Mouse (Mus musculus) urinary bladder, adult 2 months (tissue): ENCODE measurements at regions not wholly inside any gene's neighbourhood (a gene's known extent, or its start where the extent isn't known, plus 50 kb on each side); places are given as distances from the start of the nearest gene placed in this dataset.

ENCODE experiments used
- DNase-seq: peaks from one replicate; pipeline ENCODE4 v3.0.0; 2022; ENCODE audit warnings: low spot score

DNA sequence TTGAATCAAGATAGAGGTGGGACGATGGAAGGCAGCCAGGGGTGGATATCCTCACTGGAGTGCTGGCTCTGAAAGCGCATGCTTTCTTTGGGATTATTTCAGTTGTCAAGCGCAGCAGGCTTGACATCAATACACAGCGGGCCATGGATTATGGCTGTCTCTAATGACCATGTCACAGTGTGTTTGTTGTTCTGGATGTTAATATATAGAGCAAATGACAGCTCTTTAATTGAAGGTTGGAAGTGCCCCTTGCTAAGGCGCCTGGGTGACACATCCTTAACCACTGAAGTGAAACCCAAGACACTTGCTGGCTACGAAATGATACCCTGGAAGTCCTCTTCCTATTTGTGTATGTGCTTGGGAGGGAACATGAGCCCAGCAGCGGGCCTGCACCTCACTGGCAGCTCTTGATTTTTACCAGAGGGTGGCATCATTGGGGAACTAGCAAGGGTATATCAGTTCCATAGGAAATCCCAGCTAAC, 200.5 kb upstream of the Rasgrp1 start:
- no peak for DNase-seq

GRCm38 (mm10) chr2:117548273-117548672, 205.5 kb upstream of the Rasgrp1 start:
- no peak for DNase-seq

DNA sequence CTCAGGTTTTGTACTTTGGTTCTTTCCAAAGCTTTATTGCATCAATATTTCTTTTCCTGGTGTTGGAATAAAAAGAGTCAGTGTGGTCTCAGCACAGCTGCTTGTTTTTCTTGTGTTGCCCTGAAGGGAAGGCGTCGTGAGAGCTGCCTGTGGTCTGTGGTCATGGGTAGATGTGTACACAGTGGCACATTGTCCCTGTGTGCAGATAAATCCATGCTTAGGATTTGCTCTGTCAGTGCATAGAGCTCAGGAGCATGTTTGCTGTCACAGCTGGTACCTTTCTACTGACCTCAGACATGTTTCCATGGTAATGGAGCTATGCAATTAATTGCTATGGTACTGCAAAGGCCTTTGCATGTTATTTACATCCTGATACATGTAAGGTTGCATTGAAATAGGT, 213.5 kb upstream of the Rasgrp1 start:
- DNase-seq = no peak

GRCm38 (mm10) chr2:117570987-117571386, 228.2 kb upstream of the Rasgrp1 start:
- DNase-seq = no peak

DNA sequence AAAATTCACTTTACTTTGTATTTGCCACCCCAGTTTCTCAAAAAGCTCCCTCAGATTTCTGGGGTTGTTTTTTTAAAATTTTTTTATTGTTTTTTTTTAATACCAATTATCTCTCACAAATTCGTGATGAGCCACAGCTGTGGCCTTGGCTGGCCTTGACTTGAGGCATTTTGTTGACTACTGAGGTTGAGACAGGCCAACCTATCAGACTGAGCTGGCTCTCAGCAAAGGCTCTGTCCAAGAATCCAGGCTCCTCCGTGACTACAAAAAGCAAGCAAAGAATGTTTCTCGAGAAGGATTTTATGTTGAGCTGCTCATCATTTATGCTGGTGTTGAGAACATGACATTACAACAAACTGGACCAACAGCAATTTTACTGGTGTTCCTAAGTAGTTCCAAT, 244.6 kb upstream of the Rasgrp1 start:
- DNase-seq = no peak

DNA sequence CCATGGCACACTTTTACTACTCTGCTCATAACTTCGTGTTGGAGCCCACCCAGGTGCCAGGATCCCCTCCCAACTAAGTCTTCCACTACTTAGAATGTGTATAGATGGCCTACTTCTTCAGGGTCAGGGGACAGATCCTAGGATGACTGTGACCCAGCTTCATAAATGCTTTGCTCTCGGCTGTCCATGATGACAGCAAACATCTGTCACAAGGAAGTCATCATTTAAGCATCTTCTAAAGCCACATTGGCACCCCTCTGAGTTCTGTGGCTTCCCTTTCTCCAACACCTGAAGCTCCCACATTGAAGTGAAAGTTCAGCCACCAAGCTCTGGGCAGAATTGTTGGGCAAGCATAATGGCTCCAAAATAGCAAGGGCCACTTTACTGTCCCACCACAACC, 252.2 kb upstream of the Rasgrp1 start:
- DNase-seq = no peak

DNA sequence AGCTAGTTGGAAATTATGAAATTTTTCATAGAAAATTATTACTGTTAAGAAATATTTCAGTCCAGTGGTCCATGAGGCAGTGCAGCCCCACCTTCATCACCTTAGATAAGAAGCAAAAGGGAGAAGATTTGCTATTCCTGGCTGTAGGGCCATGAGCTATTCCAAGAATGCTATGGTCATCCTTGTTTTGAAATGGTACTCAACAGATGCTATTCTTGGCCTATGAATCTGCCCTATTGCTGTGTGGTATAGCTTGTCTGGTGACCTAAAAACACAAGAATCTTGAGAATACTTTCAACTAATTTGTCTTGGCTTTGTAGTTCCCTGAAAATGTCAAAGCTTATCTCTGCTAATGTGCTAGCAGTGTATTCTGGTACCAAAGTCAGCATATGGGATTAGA, 254.8 kb upstream of the Rasgrp1 start:
- DNase-seq = no peak

- no peak for DNase-seq
Observed at GRCm38 (mm10) chr2:117614772-117615171, 272.0 kb upstream of the Rasgrp1 start.

DNA sequence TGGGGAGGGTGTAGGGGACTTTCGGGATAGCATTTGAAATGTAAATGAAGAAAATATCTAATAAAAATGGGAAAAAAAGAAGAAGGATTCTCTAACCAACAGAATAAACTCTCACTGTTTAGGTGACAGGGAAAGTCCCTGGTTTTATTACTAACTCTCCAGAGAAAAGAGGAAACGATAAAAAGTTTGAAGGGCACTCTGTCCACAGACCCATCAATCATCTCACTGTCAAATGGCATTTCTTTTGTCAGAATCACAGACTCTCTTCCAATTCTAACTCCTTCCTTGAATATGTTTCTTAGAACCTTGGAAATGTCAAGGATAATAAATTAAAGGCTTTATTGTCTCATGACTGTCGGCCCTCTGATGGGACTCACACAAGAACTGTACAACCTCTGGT, 275.3 kb upstream of the Rasgrp1 start:
- DNase-seq = no peak

- DNase-seq = no peak
Observed at GRCm38 (mm10) chr2:117623955-117624354, 281.2 kb upstream of the Rasgrp1 start.

DNA sequence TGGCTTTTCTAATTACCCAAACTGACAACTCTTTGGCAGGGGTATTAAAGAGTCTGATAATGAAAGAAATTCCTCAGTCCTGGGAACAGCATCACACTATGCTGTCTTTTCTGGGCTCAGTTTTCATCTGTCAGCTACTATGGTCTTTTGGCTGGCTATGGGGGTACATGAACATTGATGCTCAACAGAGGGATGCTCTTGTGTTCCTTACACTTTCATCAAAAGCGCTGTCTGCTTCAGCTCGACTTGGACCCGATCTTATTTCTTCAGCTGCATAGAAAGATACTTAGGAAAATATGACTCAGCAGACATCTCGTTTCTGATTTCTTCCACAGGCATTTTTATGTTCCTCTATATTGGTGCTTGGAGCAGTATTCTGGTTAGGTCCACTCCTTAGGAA, 292.1 kb upstream of the Rasgrp1 start:
- DNase-seq = no peak

DNA sequence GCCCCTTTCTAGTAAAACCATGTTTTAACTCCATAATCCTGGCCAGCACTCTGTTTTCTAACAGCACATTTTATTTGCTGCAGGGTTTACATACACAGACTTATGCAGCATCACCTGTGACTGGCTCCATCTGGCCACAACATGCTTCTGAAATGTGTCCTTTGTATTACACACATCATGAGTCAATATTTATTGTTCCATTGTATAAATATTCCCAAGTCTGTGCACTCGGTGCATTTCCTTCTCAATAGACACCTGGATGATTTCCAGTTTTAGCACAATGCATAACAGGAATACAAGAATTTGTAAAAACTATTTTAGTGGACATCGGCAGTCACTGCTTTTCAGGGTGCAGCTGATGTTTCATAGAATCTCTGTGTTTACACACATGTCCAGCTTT, 294.6 kb upstream of the Rasgrp1 start:
- no peak for DNase-seq

DNA sequence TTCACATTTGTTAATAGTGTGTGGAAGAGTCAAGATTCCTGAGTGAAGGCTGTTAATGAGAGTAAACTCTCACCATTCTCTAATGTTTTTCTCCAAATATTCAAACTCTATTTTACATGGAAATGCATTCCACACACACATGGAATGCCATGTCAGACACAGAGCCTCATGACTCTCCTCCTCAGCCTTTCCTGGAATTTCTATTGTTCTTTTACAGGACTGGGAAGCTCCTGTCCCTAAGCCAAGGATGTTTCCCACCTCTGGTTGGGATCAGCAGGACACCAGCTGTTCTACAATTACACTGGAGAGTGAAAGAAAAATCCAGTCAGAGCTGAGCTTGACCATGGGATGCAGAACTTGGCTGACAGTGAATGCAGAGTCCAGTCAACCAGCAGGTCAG, 309.3 kb upstream of the Rasgrp1 start:
- DNase-seq = no peak

DNA sequence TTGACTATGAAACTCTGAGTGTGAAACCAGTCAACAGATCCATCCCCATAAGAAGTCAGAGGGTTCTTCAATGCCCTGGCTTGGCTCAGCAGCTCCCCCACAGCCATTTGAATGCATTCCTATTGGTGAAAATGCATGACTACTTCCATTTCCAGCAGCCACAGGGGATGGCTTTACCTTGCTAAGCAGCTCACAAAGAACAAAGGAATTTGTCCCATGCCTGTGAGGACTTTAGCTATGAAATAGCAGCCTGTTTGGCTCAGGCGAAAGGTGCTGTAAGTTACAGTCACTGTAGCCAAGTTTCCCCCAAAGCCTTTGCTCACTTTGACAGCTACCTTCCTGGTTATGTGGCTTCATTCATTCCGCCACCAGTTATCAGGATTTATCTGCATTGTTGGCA, 309.8 kb upstream of the Rasgrp1 start:
- DNase-seq = no peak

DNA sequence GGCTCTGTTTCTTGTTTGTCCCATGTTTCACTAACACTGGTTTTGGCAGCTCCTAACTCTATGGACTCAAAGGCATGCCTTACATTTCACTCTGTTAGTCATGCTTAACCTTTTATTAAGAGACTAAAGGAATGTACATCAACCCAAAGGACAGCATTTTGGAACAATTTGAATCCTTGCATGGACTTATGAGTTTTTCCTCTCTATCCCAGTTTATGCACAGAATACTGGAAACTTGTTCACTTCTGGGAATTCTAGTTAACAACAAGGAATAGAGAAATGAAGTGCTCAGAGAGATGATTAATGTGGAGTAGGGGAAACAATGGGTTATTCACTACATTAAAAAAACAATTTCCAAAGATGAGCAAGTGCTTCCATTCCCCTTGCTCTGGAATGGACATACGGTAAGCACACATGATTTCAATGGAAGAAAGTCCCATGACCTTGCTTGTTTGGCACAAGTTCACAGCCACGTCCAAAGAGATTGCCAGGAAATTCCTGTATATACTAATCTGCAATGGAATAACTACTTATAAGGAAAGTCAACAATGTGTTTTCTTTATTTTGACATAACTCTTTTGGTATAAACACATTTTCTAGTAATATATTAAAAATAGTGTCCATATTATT, 313.9 kb upstream of the Rasgrp1 start:
- DNase-seq = no peak

DNA sequence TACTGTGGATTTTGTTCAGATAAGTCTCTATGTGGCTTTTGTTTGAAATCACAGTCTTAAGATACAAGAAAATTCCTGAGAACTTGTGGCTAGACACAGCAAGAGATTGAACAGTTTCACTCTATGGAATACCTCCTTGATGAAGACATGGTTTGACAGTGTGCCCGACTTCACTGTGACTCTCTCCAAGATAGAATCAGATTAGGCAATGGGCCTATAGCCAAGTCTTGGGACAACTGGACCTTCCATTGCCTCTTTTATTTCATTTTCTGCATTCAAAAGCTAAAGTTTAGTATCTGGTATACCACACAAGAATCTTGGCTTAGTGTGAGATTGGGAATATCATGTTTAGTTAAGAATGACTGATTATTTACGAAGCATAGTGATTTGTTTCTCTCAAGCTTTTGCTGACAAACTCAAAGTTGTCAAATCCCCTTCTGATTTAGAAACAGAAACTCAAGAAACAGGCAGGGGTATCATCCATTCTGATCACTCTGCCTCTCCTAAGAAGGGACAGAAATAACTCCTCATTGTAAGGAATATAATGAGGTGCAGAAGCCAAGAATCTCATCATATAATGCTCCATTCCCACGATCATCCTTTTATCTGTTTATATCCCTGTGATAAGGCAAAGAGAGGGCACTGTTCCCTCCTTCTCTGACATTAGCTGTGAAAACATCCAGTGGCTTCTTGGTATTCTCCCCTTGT, 317.6 kb upstream of the Rasgrp1 start:
- DNase-seq = no peak

GRCm38 (mm10) chr2:117662653-117663052, 319.9 kb upstream of the Rasgrp1 start:
- no peak for DNase-seq

- no peak for DNase-seq
Observed at GRCm38 (mm10) chr2:117666528-117666927, 323.7 kb upstream of the Rasgrp1 start.

DNA sequence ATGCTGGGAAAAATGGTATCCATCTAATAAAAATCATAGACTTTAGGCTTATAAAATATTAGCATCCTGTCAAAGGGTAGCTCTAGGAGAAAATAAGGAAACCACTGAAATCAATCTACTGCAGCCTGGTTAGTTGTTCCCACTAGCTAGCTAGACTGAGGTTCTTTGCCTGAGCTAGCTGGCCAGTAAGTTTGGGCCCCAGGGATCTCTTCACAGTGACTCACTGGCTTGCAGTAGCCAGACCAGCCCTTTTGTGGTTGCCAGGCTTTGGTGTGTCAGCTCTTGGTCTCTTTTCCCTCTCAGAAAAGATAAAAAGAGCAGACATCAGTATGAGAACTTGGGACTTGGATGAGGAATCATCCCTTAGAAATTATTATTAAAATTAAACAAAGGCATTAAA, 325.3 kb upstream of the Rasgrp1 start:
- no peak for DNase-seq

GRCm38 (mm10) chr2:117674877-117675276, 332.1 kb upstream of the Rasgrp1 start:
- DNase-seq = no peak

DNA sequence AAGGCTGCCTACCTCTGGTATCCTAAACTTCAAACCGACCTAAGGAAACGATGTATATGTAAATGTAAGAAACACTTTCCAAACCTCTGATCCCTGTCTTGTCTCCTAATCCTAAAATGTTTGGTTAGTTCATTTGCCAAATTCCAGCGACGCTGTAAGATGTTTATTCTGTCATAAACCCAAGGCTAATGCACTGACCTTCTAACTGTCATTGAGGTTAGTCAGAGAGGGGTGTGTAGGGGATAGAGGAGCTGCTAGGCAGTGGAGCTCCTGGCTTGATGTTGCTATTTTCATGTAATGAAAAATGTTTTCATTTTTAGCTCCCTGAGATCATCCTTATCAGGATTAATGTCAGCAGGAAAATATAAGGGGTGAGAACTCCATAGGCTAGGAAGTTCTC, 335.8 kb upstream of the Rasgrp1 start:
- no peak for DNase-seq

DNA sequence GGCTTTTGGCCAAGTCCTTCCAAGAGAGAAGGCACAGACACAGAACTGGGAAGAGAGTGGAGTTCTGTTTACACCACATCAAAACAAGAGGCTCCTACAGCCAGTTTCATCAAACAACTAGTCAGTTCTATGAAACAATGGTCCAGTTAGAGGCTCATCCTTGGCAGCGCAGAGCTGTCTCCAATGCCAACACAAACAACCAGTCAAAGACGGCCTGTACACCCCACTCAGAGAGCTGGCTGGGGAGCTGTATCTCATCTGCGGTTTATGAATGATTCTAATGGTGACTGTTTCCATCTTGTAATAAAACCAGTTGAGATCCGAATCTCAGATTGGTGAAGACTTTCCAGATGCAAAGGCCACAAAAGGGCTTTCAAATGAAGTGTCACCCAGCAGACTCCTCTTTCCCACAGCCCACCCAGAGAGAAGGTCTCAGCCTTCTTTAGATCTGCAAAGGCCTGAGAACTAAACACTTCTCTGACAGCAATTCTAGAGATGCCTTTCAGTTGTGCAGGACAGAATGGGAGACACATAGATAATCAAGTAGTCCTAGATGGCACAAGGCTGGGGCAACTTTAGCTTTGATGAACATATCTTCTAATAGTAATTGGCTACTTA, 343.1 kb upstream of the Rasgrp1 start:
- no peak for DNase-seq

DNA sequence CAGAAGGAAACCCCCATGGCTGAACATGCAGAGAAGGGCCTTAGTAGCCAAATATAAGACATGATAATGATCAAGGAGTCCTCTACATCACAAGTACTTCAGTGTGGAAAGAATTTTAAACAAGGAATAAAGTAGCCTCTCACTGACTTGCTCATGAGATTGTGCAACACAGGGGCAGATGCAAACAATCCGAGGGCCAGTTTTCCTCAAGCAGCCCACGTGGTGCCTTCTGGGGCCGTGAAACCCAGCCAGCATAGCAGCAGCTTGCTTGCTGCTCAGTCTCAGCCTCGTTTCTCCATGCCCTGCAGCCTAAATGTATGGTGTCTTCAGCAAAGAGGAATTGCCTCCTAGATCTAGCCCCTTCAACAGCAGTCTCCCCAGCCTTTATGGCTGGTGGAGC, 350.7 kb upstream of the Rasgrp1 start:
- no peak for DNase-seq
